Mouse (Mus musculus) intestine, postnatal 0 days (tissue): ENCODE measurements at regions not wholly inside any gene's neighbourhood (a gene's known extent, or its start where the extent isn't known, plus 50 kb on each side); places are given as distances from the start of the nearest gene placed in this dataset.

ENCODE experiments used
- ATAC-seq: fragments of 200-750 bp; cut with Nextera tagmentation; 2 replicates; pipeline ENCODE4 v1.8.0; 2017; ENCODE audit warnings: mild to moderate bottlenecking, moderate TSS enrichment, moderate library complexity
- H3K27ac ChIP-seq: fragments of 300-500 bp; sonication (generic); 2 replicates; pipeline ENCODE4 v1.5.1; 2014; ENCODE audit warnings: mild to moderate bottlenecking, low read depth, low read length, moderate library complexity
- H3K27me3 ChIP-seq: fragments of 300-500 bp; sonication (generic); replicated peaks from 2 replicates; pipeline ENCODE4 v1.6.1; 2014; ENCODE audit warnings: low read length, mixed read lengths; ENCODE audit not compliant: control insufficient read depth, insufficient read depth
- H3K36me3 ChIP-seq: fragments of 300-500 bp; sonication (generic); 2 replicates; pipeline ENCODE4 v1.6.1; 2014; ENCODE audit warnings: mild to moderate bottlenecking, moderate library complexity; ENCODE audit not compliant: control insufficient read depth, insufficient read depth
- H3K4me1 ChIP-seq: fragments of 300-500 bp; sonication (generic); replicated peaks from 2 replicates; pipeline ENCODE4 v1.6.1; 2014; ENCODE audit warnings: antibody characterized with exemption, low read length, mixed read lengths; ENCODE audit not compliant: control insufficient read depth, insufficient read depth
- H3K4me2 ChIP-seq: fragments of 300-500 bp; sonication (generic); replicated peaks from 2 replicates; pipeline ENCODE4 v1.6.1; 2014; ENCODE audit warnings: low read depth, mild to moderate bottlenecking, moderate library complexity
- H3K4me3 ChIP-seq: fragments of 300-500 bp; sonication (generic); 2 replicates; pipeline ENCODE4 v1.5.1; 2014; ENCODE audit warnings: low read depth, low read length
- H3K9ac ChIP-seq: fragments of 300-500 bp; sonication (generic); 2 replicates; pipeline ENCODE4 v1.6.1; 2014; ENCODE audit warnings: mild to moderate bottlenecking, low read depth, low read length
- H3K9me3 ChIP-seq: fragments of 300-500 bp; sonication (generic); 2 replicates; pipeline ENCODE4 v1.6.1; 2016; ENCODE audit warnings: mixed run types; ENCODE audit not compliant: control insufficient read depth
- CTCF ChIP-seq: sonication (generic); IDR thresholded peaks from 2 replicates; pipeline ENCODE4 v1.5.1; 2016; ENCODE audit warnings: low read depth, mild to moderate bottlenecking, control low read depth, antibody characterized with exemption, moderate library complexity
- WGBS: fragments of 180-500 bp; shearing (Covaris S2); extraction: QIAGEN DNeasy Blood & Tissue Kit; methylation state at CpG from one replicate; pipeline ENCODE4 v1.1.7; 2014; 5-methylcytosine and 5-hydroxymethylcytosine counted together

- Histone ChIP-seq H3K36me3 (no peaks in the 10 kb centered on the region), H3K9me3 (no peaks in the 10 kb centered on the region), H3K4me1 (no peaks in the 10 kb centered on the region), H3K4me3 (no peak overlapping the region), H3K27ac (no peak overlapping the region), H3K27me3 (no peaks in the 10 kb centered on the region), H3K4me2 (no peak overlapping the region), H3K9ac (no peak overlapping the region)
- WGBS = 40% methylated on average over 14 of the region's 14 CpGs
- no peak for ATAC-seq
- no peak for TF ChIP-seq CTCF
Measured at GRCm38 (mm10) chr15:31753578-31754281, 152.1 kb downstream of the Fam173b start.

GRCm38 (mm10) chr15:31768959-31769844 lies 167.6 kb downstream of the Fam173b start:
- Histone ChIP-seq H3K9me3 (no peaks in the 10 kb centered on the region), H3K27me3 (no peaks in the 10 kb centered on the region)

GRCm38 (mm10) chr15:31783081-31783480 lies 181.4 kb downstream of the Fam173b start:
- H3K27ac ChIP-seq = no peak overlapping the region
- no peaks in the 10 kb centered on the region for H3K27me3 ChIP-seq
- no peak for TF ChIP-seq CTCF
- H3K4me3 ChIP-seq = no peak overlapping the region
- no peaks in the 10 kb centered on the region for H3K9me3 ChIP-seq
- no peak for ATAC-seq
- 76% methylated on average over 2 of the region's 2 CpGs for WGBS
- no peak overlapping the region for H3K9ac ChIP-seq
- no peaks in the 10 kb centered on the region for H3K4me1 ChIP-seq
- H3K36me3 ChIP-seq = no peaks in the 10 kb centered on the region
- H3K4me2 ChIP-seq = no peak overlapping the region

More at GRCm38 (mm10) chr15:31768959-31769844, 167.6 kb downstream of the Fam173b start:
- ATAC-seq = no peak
- Histone ChIP-seq H3K4me2 (no peak overlapping the region), H3K27ac (no peak overlapping the region), H3K9ac (no peak overlapping the region), H3K36me3 (no peaks in the 10 kb centered on the region), H3K4me3 (no peak overlapping the region), H3K4me1 (no peaks in the 10 kb centered on the region)
- 72% methylated on average over 12 of the region's 12 CpGs for WGBS
- no peak for TF ChIP-seq CTCF

DNA sequence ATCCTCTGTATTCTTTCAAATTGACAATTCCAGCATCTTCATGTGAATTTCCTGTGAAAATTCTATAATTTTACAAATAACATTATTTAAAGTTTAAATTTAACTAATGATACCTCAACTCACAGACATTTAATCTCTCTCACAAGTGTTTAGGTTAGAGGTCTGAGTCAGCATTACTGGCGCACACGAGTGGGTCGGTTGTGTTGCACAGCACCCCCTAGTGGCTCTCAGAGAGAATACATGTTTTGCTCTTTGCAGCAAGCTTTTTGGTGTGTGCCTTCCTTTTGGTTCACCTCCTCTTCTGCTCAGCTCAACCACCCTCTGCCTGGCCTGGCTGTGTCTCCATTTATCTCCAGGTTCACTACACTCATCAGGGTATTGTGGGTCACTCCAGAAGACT lies 183.4 kb downstream of the Fam173b start:
- ATAC-seq = no peak
- Histone ChIP-seq H3K27ac (no peak overlapping the region), H3K4me1 (no peaks in the 10 kb centered on the region), H3K27me3 (no peaks in the 10 kb centered on the region), H3K9me3 (no peaks in the 10 kb centered on the region), H3K36me3 (no peaks in the 10 kb centered on the region), H3K4me2 (no peak overlapping the region), H3K9ac (no peak overlapping the region), H3K4me3 (no peak overlapping the region)
- peak; percentile 50 for TF ChIP-seq CTCF
- 73% methylated on average over 3 of the region's 3 CpGs for WGBS

GRCm38 (mm10) chr15:31798863-31799262 lies 197.2 kb downstream of the Fam173b start:
- Histone ChIP-seq H3K4me2 (no peak overlapping the region), H3K9ac (no peak overlapping the region), H3K27ac (no peak overlapping the region), H3K4me1 (no peaks in the 10 kb centered on the region), H3K36me3 (no peaks in the 10 kb centered on the region), H3K9me3 (no peaks in the 10 kb centered on the region), H3K27me3 (no peaks in the 10 kb centered on the region), H3K4me3 (no peak overlapping the region)
- ATAC-seq = no peak
- WGBS = 88% methylated on average over 2 of the region's 2 CpGs
- TF ChIP-seq CTCF = no peak

GRCm38 (mm10) chr15:31805522-31805921 lies 203.9 kb downstream of the Fam173b start:
- 44% methylated on average over 3 of the region's 3 CpGs for WGBS
- Histone ChIP-seq H3K4me1 (no peaks in the 10 kb centered on the region), H3K27me3 (no peaks in the 10 kb centered on the region), H3K4me3 (no peak overlapping the region), H3K9me3 (no peaks in the 10 kb centered on the region), H3K36me3 (no peaks in the 10 kb centered on the region), H3K27ac (no peak overlapping the region), H3K9ac (no peak overlapping the region), H3K4me2 (no peak overlapping the region)
- no peak for TF ChIP-seq CTCF
- no peak for ATAC-seq
